Mouse (Mus musculus): ENCODE results near the gene Ace2. TPM values are rescaled to one million over a fixed set of nuclear protein-coding genes. Genes with fewer than 3 reads are reported as not detected.

Ace2 gene
- polyA plus RNA-seq, 1 experiment from 2014 or later, result 1.1 TPM

- 94% methylated on average over 6 of the region's 6 CpGs for WGBS
- no peaks in the 10 kb centered on the region for H3K4me1 ChIP-seq (ENCODE audit: control insufficient read depth, insufficient read depth, low read depth, low read length)
- no peak overlapping the region for H3K4me3 ChIP-seq (ENCODE audit: low read length)
- no peaks in the 10 kb centered on the region for H3K9me3 ChIP-seq (ENCODE audit: control insufficient read depth, low read length)
- H3K36me3 ChIP-seq (ENCODE audit: control insufficient read depth, insufficient read depth, low read length), result no peaks in the 10 kb centered on the region
- H3K4me2 ChIP-seq (ENCODE audit: low read length), result no peak overlapping the region
- no peak overlapping the region for H3K9ac ChIP-seq (ENCODE audit: low read depth, low read length)
- H3K27me3 ChIP-seq (replicated peaks; ENCODE audit: control insufficient read depth, insufficient read depth, low read length), result no peaks in the 10 kb centered on the region
- no peak for ATAC-seq
- no peak overlapping the region for H3K27ac ChIP-seq (ENCODE audit: low read depth, low read length)
Observed at GRCm38 (mm10) chrX:164113744-164114143, 25.4 kb upstream of the Ace2 start.

GRCm38 (mm10) chrX:164123942-164124341 is 15.2 kb upstream of the Ace2 start:
- H3K27ac ChIP-seq (ENCODE audit: low read depth, low read length), result no peak overlapping the region

GRCm38 (mm10) chrX:164133531-164133930 is 5.6 kb upstream of the Ace2 start:
- Histone ChIP-seq H3K9ac (ENCODE audit: low read depth, low read length) (no peak overlapping the region), H3K27ac (ENCODE audit: low read depth, low read length) (no peak overlapping the region), H3K4me1 (ENCODE audit: control insufficient read depth, insufficient read depth, low read depth, low read length) (no peaks in the 10 kb centered on the region), H3K27me3 (replicated peaks; ENCODE audit: control insufficient read depth, insufficient read depth, low read length) (no peaks in the 10 kb centered on the region; the same call in 1 of the 2 replicates), H3K4me3 (ENCODE audit: low read length) (no peak overlapping the region), H3K36me3 (ENCODE audit: control insufficient read depth, insufficient read depth, low read length) (no peaks in the 10 kb centered on the region), H3K9me3 (ENCODE audit: control insufficient read depth, low read length) (no peaks in the 10 kb centered on the region), H3K4me2 (ENCODE audit: low read length) (no peak overlapping the region)
- ATAC-seq, result no peak
- WGBS, result 91% methylated on average over 3 of the region's 3 CpGs

More at GRCm38 (mm10) chrX:164123942-164124341, 15.2 kb upstream of the Ace2 start:
- no peaks in the 10 kb centered on the region for H3K36me3 ChIP-seq (ENCODE audit: control insufficient read depth, insufficient read depth, low read length)
- no peak for ATAC-seq
- H3K4me1 ChIP-seq (ENCODE audit: control insufficient read depth, insufficient read depth, low read depth, low read length), result no peaks in the 10 kb centered on the region
- H3K9ac ChIP-seq (ENCODE audit: low read depth, low read length), result no peak overlapping the region
- 88% methylated on average over 3 of the region's 3 CpGs for WGBS
- no peaks in the 10 kb centered on the region for H3K9me3 ChIP-seq (ENCODE audit: control insufficient read depth, low read length)
- no peak overlapping the region for H3K4me3 ChIP-seq (ENCODE audit: low read length)
- no peak overlapping the region for H3K4me2 ChIP-seq (ENCODE audit: low read length)
- no peaks in the 10 kb centered on the region for H3K27me3 ChIP-seq (replicated peaks; ENCODE audit: control insufficient read depth, insufficient read depth, low read length)

- Histone ChIP-seq H3K4me3 (ENCODE audit: low read length) (no peak overlapping the region), H3K4me2 (ENCODE audit: low read length) (no peak overlapping the region), H3K27ac (ENCODE audit: low read depth, low read length) (no peak overlapping the region), H3K36me3 (ENCODE audit: control insufficient read depth, insufficient read depth, low read length) (no peaks in the 10 kb centered on the region), H3K4me1 (ENCODE audit: control insufficient read depth, insufficient read depth, low read depth, low read length) (no peaks in the 10 kb centered on the region), H3K9me3 (ENCODE audit: control insufficient read depth, low read length) (no peaks in the 10 kb centered on the region), H3K27me3 (replicated peaks; ENCODE audit: control insufficient read depth, insufficient read depth, low read length) (no peaks in the 10 kb centered on the region; the same call in 1 of the 2 replicates), H3K9ac (ENCODE audit: low read depth, low read length) (no peak overlapping the region)
- WGBS, result 88% methylated on average over 4 of the region's 4 CpGs
- no peak for ATAC-seq
Observed at GRCm38 (mm10) chrX:164135304-164135818, 3.8 kb upstream of the Ace2 start.

GRCm38 (mm10) chrX:164145463-164146250 is 6.5 kb downstream of the Ace2 start:
- WGBS, result 91% methylated on average over 6 of the region's 6 CpGs
- H3K4me2 ChIP-seq (ENCODE audit: low read length), result no peak overlapping the region
- H3K4me1 ChIP-seq (ENCODE audit: control insufficient read depth, insufficient read depth, low read depth, low read length), result no peaks in the 10 kb centered on the region
- H3K9me3 ChIP-seq (ENCODE audit: control insufficient read depth, low read length), result no peaks in the 10 kb centered on the region
- no peak overlapping the region for H3K9ac ChIP-seq (ENCODE audit: low read depth, low read length)
- no peak for ATAC-seq
- no peak overlapping the region for H3K4me3 ChIP-seq (ENCODE audit: low read length)
- no peaks in the 10 kb centered on the region for H3K36me3 ChIP-seq (ENCODE audit: control insufficient read depth, insufficient read depth, low read length)
- no peaks in the 10 kb centered on the region for H3K27me3 ChIP-seq (replicated peaks; ENCODE audit: control insufficient read depth, insufficient read depth, low read length)
- H3K27ac ChIP-seq (ENCODE audit: low read depth, low read length), result no peak overlapping the region

GRCm38 (mm10) chrX:164152703-164153102 is 13.6 kb downstream of the Ace2 start:
- Histone ChIP-seq H3K4me3 (ENCODE audit: low read length) (no peak overlapping the region), H3K27ac (ENCODE audit: low read depth, low read length) (no peak overlapping the region), H3K36me3 (ENCODE audit: control insufficient read depth, insufficient read depth, low read length) (no peaks in the 10 kb centered on the region), H3K27me3 (replicated peaks; ENCODE audit: control insufficient read depth, insufficient read depth, low read length) (no peaks in the 10 kb centered on the region), H3K4me2 (ENCODE audit: low read length) (no peak overlapping the region), H3K9me3 (ENCODE audit: control insufficient read depth, low read length) (no peaks in the 10 kb centered on the region), H3K9ac (ENCODE audit: low read depth, low read length) (no peak overlapping the region), H3K4me1 (ENCODE audit: control insufficient read depth, insufficient read depth, low read depth, low read length) (no peaks in the 10 kb centered on the region)
- no peak for ATAC-seq
- 66% methylated on average over 2 of the region's 2 CpGs for WGBS

- Histone ChIP-seq H3K9me3 (ENCODE audit: control insufficient read depth, low read length) (no peaks in the 10 kb centered on the region), H3K9ac (ENCODE audit: low read depth, low read length) (no peak overlapping the region), H3K4me1 (ENCODE audit: control insufficient read depth, insufficient read depth, low read depth, low read length) (no peaks in the 10 kb centered on the region), H3K36me3 (ENCODE audit: control insufficient read depth, insufficient read depth, low read length) (no peaks in the 10 kb centered on the region), H3K27me3 (replicated peaks; ENCODE audit: control insufficient read depth, insufficient read depth, low read length) (no peaks in the 10 kb centered on the region), H3K27ac (ENCODE audit: low read depth, low read length) (no peak overlapping the region), H3K4me2 (ENCODE audit: low read length) (no peak overlapping the region), H3K4me3 (ENCODE audit: low read length) (no peak overlapping the region)
- no peak for ATAC-seq
Observed at GRCm38 (mm10) chrX:164153606-164154005, 14.5 kb downstream of the Ace2 start.

- WGBS, result 86% methylated on average over 5 of the region's 5 CpGs
- no peak overlapping the region for H3K4me3 ChIP-seq (ENCODE audit: low read length)
- H3K4me1 ChIP-seq (ENCODE audit: control insufficient read depth, insufficient read depth, low read depth, low read length), result no peaks in the 10 kb centered on the region
- no peak for ATAC-seq
- no peak overlapping the region for H3K9ac ChIP-seq (ENCODE audit: low read depth, low read length)
- H3K4me2 ChIP-seq (ENCODE audit: low read length), result no peak overlapping the region
- H3K9me3 ChIP-seq (ENCODE audit: control insufficient read depth, low read length), result no peaks in the 10 kb centered on the region
- no peak overlapping the region for H3K27ac ChIP-seq (ENCODE audit: low read depth, low read length)
- no peaks in the 10 kb centered on the region for H3K36me3 ChIP-seq (ENCODE audit: control insufficient read depth, insufficient read depth, low read length)
- H3K27me3 ChIP-seq (replicated peaks; ENCODE audit: control insufficient read depth, insufficient read depth, low read length), result no peaks in the 10 kb centered on the region
Observed at GRCm38 (mm10) chrX:164154594-164154993, 15.5 kb downstream of the Ace2 start.

- H3K4me3 ChIP-seq (ENCODE audit: low read length), result no peak overlapping the region
- WGBS, result 90% methylated on average over 1 of the region's 1 CpGs
- no peaks in the 10 kb centered on the region for H3K4me1 ChIP-seq (ENCODE audit: control insufficient read depth, insufficient read depth, low read depth, low read length)
- no peaks in the 10 kb centered on the region for H3K36me3 ChIP-seq (ENCODE audit: control insufficient read depth, insufficient read depth, low read length)
- no peak overlapping the region for H3K9ac ChIP-seq (ENCODE audit: low read depth, low read length)
- no peaks in the 10 kb centered on the region for H3K27me3 ChIP-seq (replicated peaks; ENCODE audit: control insufficient read depth, insufficient read depth, low read length)
- no peak overlapping the region for H3K4me2 ChIP-seq (ENCODE audit: low read length)
- no peaks in the 10 kb centered on the region for H3K9me3 ChIP-seq (ENCODE audit: control insufficient read depth, low read length)
- ATAC-seq, result no peak
- no peak overlapping the region for H3K27ac ChIP-seq (ENCODE audit: low read depth, low read length)
Observed at GRCm38 (mm10) chrX:164164681-164165080, 25.5 kb downstream of the Ace2 start.

Data from hindbrain, embryonic 16.5 days (tissue).